Mouse (Mus musculus) embryonic facial prominence, embryonic 12.5 days (tissue): ENCODE results near the gene Defb26. TPM values are rescaled to one million over a fixed set of nuclear protein-coding genes. Genes with fewer than 3 reads are reported as not detected.

Experiments used
- ATAC-seq: fragments of 200-750 bp; cut with Nextera tagmentation; 2 replicates; pipeline ENCODE4 v1.8.0; 2017; ENCODE audit not compliant: insufficient number of reproducible peaks, insufficient read depth, low FRiP score, low TSS enrichment
- H3K27ac ChIP-seq: fragments of 300-500 bp; sonication (generic); 2 replicates; pipeline ENCODE4 v1.5.1; 2016; ENCODE audit warnings: mild to moderate bottlenecking
- H3K27me3 ChIP-seq: fragments of 300-500 bp; sonication (generic); 2 replicates; pipeline ENCODE4 v1.6.1; 2016; ENCODE audit warnings: mild to moderate bottlenecking, moderate library complexity
- H3K36me3 ChIP-seq: fragments of 300-500 bp; sonication (generic); 2 replicates; pipeline ENCODE4 v1.6.1; 2016; ENCODE audit warnings: mild to moderate bottlenecking
- H3K4me1 ChIP-seq: fragments of 300-500 bp; sonication (generic); 2 replicates; pipeline ENCODE4 v1.6.1; 2016
- H3K4me2 ChIP-seq: fragments of 300-500 bp; sonication (generic); replicated peaks from 2 replicates; pipeline ENCODE4 v1.6.1; 2016; ENCODE audit warnings: mild to moderate bottlenecking, moderate library complexity
- H3K4me3 ChIP-seq: fragments of 300-500 bp; sonication (generic); 2 replicates; pipeline ENCODE4 v1.5.1; 2016; ENCODE audit warnings: mild to moderate bottlenecking
- H3K9ac ChIP-seq: fragments of 300-500 bp; sonication (generic); 2 replicates; pipeline ENCODE4 v1.6.1; 2016; ENCODE audit warnings: mild to moderate bottlenecking, moderate library complexity
- H3K9me3 ChIP-seq: fragments of 300-500 bp; sonication (generic); 2 replicates; pipeline ENCODE4 v1.6.1; 2016; ENCODE audit warnings: mild to moderate bottlenecking, moderate library complexity
- whole genome bisulfite sequencing: fragments of 180-500 bp; shearing (Covaris S2); methylation state at CpG from one replicate; pipeline ENCODE4 v1.1.7; 2016; 5-methylcytosine and 5-hydroxymethylcytosine counted together
- polyA plus RNA-seq: library from polyadenylated mRNA; unstranded; fragments of >200 nt; fragmentation: Nextera tagmentation; extraction: Ambion mirVana; gene quantifications from 2 replicates; pipeline ENCODE4 v1.2.1, GENCODE M21; 2016

The Defb26 gene
- polyA plus RNA-seq: not detected in 2 replicates

GRCm38 (mm10) chr2:152511592-152511991 is at the start of gene Defb26:
Gene Defb26 (minus strand): TSS chr2:152511692.
- 79% methylated on average over 1 of the region's 1 CpGs for WGBS
- H3K4me2 ChIP-seq: no peak within 1 kb of the TSS
- no peak within 1 kb of the TSS for H3K4me3 ChIP-seq
- no peaks in the 10 kb centered on the region for H3K36me3 ChIP-seq
- ATAC-seq: no peak
- H3K9ac ChIP-seq: no peak within 1 kb of the TSS
- no peak within 1 kb of the TSS for H3K27ac ChIP-seq
- no peaks in the 10 kb centered on the region for H3K9me3 ChIP-seq
- no peaks in the 10 kb centered on the region for H3K4me1 ChIP-seq
- no peaks in the 10 kb centered on the region for H3K27me3 ChIP-seq

GRCm38 (mm10) chr2:152556655-152557054 is 45.2 kb upstream of the Defb26 start:
- Histone ChIP-seq H3K27ac (no peak overlapping the region), H3K27me3 (no peaks in the 10 kb centered on the region), H3K4me1 (no peaks in the 10 kb centered on the region), H3K4me2 (no peak overlapping the region), H3K4me3 (no peak overlapping the region), H3K36me3 (no peaks in the 10 kb centered on the region), H3K9me3 (no peaks in the 10 kb centered on the region), H3K9ac (no peak overlapping the region)
- 86% methylated on average over 7 of the region's 7 CpGs for WGBS
- no peak for ATAC-seq

- no peak for ATAC-seq
Measured at GRCm38 (mm10) chr2:152553774-152554423, 42.4 kb upstream of the Defb26 start.

GRCm38 (mm10) chr2:152548124-152548523 is 36.6 kb upstream of the Defb26 start:
- no peaks in the 10 kb centered on the region for H3K36me3 ChIP-seq
- WGBS: 75% methylated on average over 5 of the region's 5 CpGs
- H3K9ac ChIP-seq: no peak overlapping the region
- ATAC-seq: no peak
- H3K27ac ChIP-seq: no peak overlapping the region
- H3K9me3 ChIP-seq: no peaks in the 10 kb centered on the region
- H3K4me1 ChIP-seq: no peaks in the 10 kb centered on the region
- H3K4me3 ChIP-seq: no peak overlapping the region
- no peaks in the 10 kb centered on the region for H3K27me3 ChIP-seq
- no peak overlapping the region for H3K4me2 ChIP-seq

More at GRCm38 (mm10) chr2:152553774-152554423, 42.4 kb upstream of the Defb26 start:
- WGBS: 12% methylated on average over 16 of the region's 16 CpGs
- no peaks in the 10 kb centered on the region for H3K36me3 ChIP-seq
- no peak overlapping the region for H3K9ac ChIP-seq
- no peaks in the 10 kb centered on the region for H3K4me1 ChIP-seq
- H3K4me3 ChIP-seq: no peak overlapping the region
- H3K27ac ChIP-seq: no peak overlapping the region
- H3K4me2 ChIP-seq: peak overlapping the region; percentile 27; the same call in 1 of the 2 replicates
- no peaks in the 10 kb centered on the region for H3K9me3 ChIP-seq
- no peaks in the 10 kb centered on the region for H3K27me3 ChIP-seq

DNA sequence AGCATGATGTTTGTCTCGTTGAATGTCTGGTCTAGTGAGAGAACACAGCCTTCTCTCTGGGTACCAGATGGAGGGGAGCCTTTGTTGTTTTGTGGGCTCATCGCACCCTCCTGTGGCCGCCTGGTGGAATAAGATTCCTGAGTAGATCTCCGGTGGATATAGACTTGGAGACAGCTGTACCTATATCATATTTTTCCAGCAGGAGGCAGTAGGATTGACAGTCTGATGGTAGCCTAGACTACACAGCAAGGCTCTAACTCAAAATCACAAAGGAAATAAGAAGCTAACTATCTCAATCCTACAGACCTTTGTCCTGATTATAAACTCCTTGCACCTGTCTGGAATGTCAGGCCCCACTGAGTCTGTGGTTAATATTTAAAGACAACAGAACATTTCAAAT is 33.2 kb upstream of the Defb26 start:
- Histone ChIP-seq H3K9ac (no peak overlapping the region), H3K36me3 (no peaks in the 10 kb centered on the region), H3K4me1 (no peaks in the 10 kb centered on the region), H3K4me3 (no peak overlapping the region), H3K27me3 (no peaks in the 10 kb centered on the region), H3K9me3 (no peaks in the 10 kb centered on the region), H3K4me2 (no peak overlapping the region), H3K27ac (no peak overlapping the region)
- ATAC-seq: no peak
- 24% methylated on average over 4 of the region's 4 CpGs for WGBS

DNA sequence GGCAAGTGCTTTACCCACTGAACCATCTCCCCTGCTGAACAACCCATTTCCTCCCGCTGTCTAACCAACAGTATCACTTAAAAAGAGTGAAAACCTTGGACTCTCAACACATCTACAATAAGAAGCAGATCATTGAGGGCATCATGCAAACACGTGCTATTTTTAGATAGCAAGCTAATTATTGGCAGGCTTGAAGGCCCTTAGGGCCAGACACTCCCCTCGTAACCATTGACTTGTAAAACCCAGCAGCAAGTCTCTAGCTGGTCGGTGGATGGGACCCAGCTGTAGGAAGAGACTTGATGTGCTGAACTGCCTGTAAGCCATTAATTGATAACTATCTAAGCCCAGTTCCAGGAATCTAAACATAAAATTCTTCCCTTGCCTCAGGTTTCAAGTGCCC is 32.0 kb upstream of the Defb26 start:
- H3K27ac ChIP-seq: no peak overlapping the region
- no peak for ATAC-seq
- H3K9me3 ChIP-seq: no peaks in the 10 kb centered on the region
- H3K9ac ChIP-seq: no peak overlapping the region
- H3K27me3 ChIP-seq: no peaks in the 10 kb centered on the region
- no peak overlapping the region for H3K4me2 ChIP-seq
- H3K4me3 ChIP-seq: no peak overlapping the region
- WGBS: 68% methylated on average over 4 of the region's 4 CpGs
- H3K4me1 ChIP-seq: no peaks in the 10 kb centered on the region
- H3K36me3 ChIP-seq: no peaks in the 10 kb centered on the region

DNA sequence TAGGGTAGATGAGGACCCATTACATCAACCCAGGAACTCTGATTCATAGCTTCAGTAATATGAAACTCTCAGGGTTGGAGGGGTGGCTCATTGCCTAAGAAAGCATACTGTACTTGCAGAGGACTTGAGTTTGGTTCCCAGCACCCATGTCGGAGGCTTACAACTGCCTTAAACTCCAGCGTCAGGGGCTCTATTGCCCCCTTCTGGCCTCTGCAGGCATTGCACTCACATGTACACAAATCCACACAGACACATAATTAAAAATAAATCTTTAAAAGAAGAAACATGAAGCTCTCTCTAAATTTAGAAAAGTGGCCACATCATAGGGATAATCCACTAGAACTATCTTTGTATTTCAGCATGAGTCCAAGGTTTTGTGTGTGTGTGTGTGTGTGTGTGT is 31.4 kb upstream of the Defb26 start:
- ATAC-seq: no peak
- H3K27ac ChIP-seq: no peak overlapping the region
- H3K4me2 ChIP-seq: no peak overlapping the region
- H3K9ac ChIP-seq: no peak overlapping the region
- H3K9me3 ChIP-seq: no peaks in the 10 kb centered on the region
- no peaks in the 10 kb centered on the region for H3K4me1 ChIP-seq
- no peaks in the 10 kb centered on the region for H3K27me3 ChIP-seq
- no peak overlapping the region for H3K4me3 ChIP-seq
- WGBS: 79% methylated on average over 2 of the region's 2 CpGs
- no peaks in the 10 kb centered on the region for H3K36me3 ChIP-seq

DNA sequence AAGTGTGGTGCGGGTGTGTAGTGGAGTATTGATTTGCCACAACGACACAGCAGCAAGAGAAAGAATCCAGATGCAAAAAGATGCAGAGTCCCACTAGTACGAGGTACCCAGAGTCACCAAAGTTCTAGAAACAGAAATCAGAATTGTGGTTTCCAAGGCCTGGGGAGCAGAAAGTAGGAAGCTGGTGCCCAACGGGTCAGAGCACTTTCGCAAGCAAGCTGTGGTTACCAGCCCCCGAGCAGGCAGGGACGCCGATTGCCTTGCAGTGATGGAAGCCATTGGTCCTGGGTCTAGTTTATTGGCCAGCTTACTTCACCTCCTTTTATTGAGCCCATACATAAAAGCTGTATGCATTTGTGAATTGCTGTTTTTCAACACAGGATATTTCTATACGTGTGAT is 30.5 kb upstream of the Defb26 start:
- no peaks in the 10 kb centered on the region for H3K27me3 ChIP-seq
- H3K9me3 ChIP-seq: no peaks in the 10 kb centered on the region
- H3K9ac ChIP-seq: no peak overlapping the region
- no peak overlapping the region for H3K4me2 ChIP-seq
- H3K36me3 ChIP-seq: no peaks in the 10 kb centered on the region
- no peak overlapping the region for H3K27ac ChIP-seq
- H3K4me3 ChIP-seq: no peak overlapping the region
- H3K4me1 ChIP-seq: no peaks in the 10 kb centered on the region
- WGBS: 83% methylated on average over 9 of the region's 9 CpGs
- no peak for ATAC-seq

DNA sequence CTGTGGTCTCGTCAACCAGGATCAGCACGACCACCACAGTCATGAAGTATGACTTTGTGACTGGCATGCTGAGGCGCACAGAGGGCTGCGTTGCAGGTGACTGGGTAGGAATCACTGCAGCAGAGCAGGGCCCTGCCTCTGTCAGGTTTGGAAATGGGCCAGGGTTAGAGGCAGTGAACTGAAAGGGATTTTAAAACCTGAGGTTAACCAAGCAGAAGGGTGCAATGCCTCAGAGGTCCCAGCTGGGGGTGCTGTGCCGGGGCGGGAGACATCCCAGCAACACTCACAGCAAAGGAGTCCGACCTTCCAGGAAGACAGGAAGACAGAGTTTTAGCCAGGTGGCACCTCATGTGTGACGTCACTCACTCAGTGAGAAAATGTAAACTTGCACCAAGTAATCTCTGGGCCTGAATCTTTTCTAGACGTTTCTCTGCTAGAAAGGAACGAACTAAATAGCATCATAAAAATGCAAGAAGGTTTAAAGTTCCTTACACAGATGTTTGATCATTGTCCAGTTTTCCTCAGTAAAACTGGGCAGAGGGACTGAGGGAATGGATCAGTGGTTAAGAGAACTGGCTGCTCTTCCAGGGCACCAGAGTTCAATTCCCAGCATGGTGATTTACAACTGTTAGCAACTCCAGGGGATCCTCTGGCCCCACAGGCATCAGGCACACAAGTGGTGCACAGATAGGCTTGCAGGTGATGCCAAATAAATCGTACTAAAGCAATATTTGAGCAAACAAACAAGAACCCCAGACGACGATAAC is 28.6 kb upstream of the Defb26 start, which contains the start of gene Defb29:
Defb29 (minus strand) TSS at position 155 of the 767 bp plus-strand sequence.
- no peak for ATAC-seq
- 52% methylated on average over 13 of the region's 13 CpGs for WGBS
- Histone ChIP-seq H3K27ac (no peak within 1 kb of the TSS), H3K4me2 (no peak within 1 kb of the TSS), H3K36me3 (no peaks in the 10 kb centered on the region), H3K4me3 (no peak within 1 kb of the TSS), H3K9me3 (no peaks in the 10 kb centered on the region), H3K4me1 (no peaks in the 10 kb centered on the region), H3K27me3 (no peaks in the 10 kb centered on the region), H3K9ac (no peak within 1 kb of the TSS)

- no peaks in the 10 kb centered on the region for H3K4me1 ChIP-seq
- no peak within 1 kb of the TSS for H3K27ac ChIP-seq
- no peaks in the 10 kb centered on the region for H3K27me3 ChIP-seq
- ATAC-seq: no peak
- H3K4me3 ChIP-seq: no peak within 1 kb of the TSS
- H3K9ac ChIP-seq: no peak within 1 kb of the TSS
- H3K36me3 ChIP-seq: no peaks in the 10 kb centered on the region
- WGBS: 74% methylated on average over 4 of the region's 4 CpGs
- H3K4me2 ChIP-seq: no peak within 1 kb of the TSS
- H3K9me3 ChIP-seq: no peaks in the 10 kb centered on the region
Measured at GRCm38 (mm10) chr2:152517981-152518380, 6.5 kb upstream of the Defb26 start, which contains the start of gene Defb28. Gene Defb28 (plus strand): TSS chr2:152518255.

- WGBS: 71% methylated on average over 4 of the region's 4 CpGs
- no peak for ATAC-seq
- no peak overlapping the region for H3K27ac ChIP-seq
Measured at GRCm38 (mm10) chr2:152516084-152516483, 4.6 kb upstream of the Defb26 start.

DNA sequence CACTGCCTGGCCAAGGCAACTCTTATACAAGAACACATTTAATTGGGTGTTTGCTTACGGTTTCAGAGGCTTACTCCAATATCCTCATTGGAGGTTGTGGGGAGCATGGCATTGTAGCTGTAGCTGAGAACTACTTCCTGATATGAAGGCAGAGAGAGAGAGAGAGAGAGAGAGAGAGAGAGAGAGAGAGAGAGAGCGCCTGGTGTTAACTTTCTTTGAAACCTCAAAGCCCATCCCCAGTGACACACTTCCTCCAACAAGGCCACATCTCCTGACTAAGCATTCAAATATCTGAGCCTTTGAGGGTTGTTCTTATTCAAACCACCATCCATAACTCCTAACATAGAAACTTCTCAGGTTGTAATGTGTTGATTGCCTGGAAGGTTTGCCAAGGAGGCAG is 7.5 kb downstream of the Defb26 start:
- H3K9me3 ChIP-seq: no peaks in the 10 kb centered on the region
- H3K4me3 ChIP-seq: no peak overlapping the region
- no peak overlapping the region for H3K27ac ChIP-seq
- no peaks in the 10 kb centered on the region for H3K36me3 ChIP-seq
- H3K27me3 ChIP-seq: no peaks in the 10 kb centered on the region
- H3K4me2 ChIP-seq: no peak overlapping the region
- no peak overlapping the region for H3K9ac ChIP-seq
- no peaks in the 10 kb centered on the region for H3K4me1 ChIP-seq
- 78% methylated on average over 2 of the region's 2 CpGs for WGBS
- no peak for ATAC-seq

More at GRCm38 (mm10) chr2:152516084-152516483, 4.6 kb upstream of the Defb26 start:
- Histone ChIP-seq H3K9me3 (no peaks in the 10 kb centered on the region), H3K4me1 (no peaks in the 10 kb centered on the region), H3K36me3 (no peaks in the 10 kb centered on the region), H3K9ac (no peak overlapping the region), H3K27me3 (no peaks in the 10 kb centered on the region), H3K4me3 (no peak overlapping the region), H3K4me2 (no peak overlapping the region)
